ENCODE assay signal across 20 mouse cellular contexts in the genomic region with DNA sequence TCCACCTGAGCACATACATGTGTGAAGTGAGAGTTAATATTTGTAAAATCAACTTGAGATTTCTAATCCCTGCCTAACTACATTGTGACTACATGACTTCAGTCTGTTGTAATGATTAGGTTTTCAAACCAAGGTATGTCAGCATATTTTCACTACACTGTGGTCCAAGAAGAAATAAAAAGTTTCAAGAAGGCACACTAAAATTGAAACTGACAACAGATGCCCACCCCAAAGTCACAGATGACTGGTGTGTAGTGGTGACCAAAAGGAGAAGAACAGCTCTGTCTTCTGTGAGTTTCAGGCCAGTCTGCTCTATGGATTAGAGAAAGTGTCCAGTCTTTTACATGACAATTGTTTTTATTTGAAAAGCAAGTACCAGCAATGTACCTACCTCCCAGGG.
A peak's percentile ranks its signal among the peaks of the same experiment; 100 is the strongest.
DNase-seq lines count a peak whose midpoint lies in the region; ATAC-seq and TF ChIP-seq lines count a peak whose summit lies in the region.
"Had no signal": no experiment of that assay in that cellular context is flagged by ENCODE, and none has a peak within 500 bp of the region (broad histone marks: within the 10 kb centered on the region; RNA-seq: fewer than 3 reads in every experiment).

No protein-coding gene starts in this region.

- H3K27ac ChIP-seq in heart, embryonic 13.5 days (replicated peaks), result peak overlapping the region; percentile 84
- H3K27ac ChIP-seq in kidney, adult 2 months (ENCODE audit: insufficient read depth, low read depth, low read length), result no peak overlapping the region; the same call in 1 of the 2 replicates
- no peak overlapping the region for H3K27ac ChIP-seq in kidney, embryonic 15.5 days
- peak overlapping the region; percentile 96 for H3K27ac ChIP-seq in bone marrow macrophage, adult 2 months (ENCODE audit: insufficient read depth, low read depth, low read length)
- peak overlapping the region; percentile 89 for H3K27ac ChIP-seq in macrophage
- H3K27ac ChIP-seq: embryonic facial prominence, embryonic 10.5 days; forebrain, embryonic 13.5 days; hindbrain, embryonic 15.5 days had no signal

- ATAC-seq in heart, embryonic 13.5 days (ENCODE audit: extremely low read depth, insufficient number of reproducible peaks, low FRiP score, low TSS enrichment), result no peak
- ATAC-seq in kidney, embryonic 15.5 days (replicated peaks; ENCODE audit: low FRiP score), result no peak
- ATAC-seq: forebrain, embryonic 13.5 days; forebrain, postnatal 0 days; intestine, embryonic 16.5 days had no signal

- H3K4me2 ChIP-seq in heart, embryonic 13.5 days, result no peak overlapping the region
- H3K4me2 ChIP-seq in kidney, embryonic 15.5 days, result no peak overlapping the region
- H3K4me2 ChIP-seq: forebrain, embryonic 13.5 days; hindbrain, embryonic 15.5 days had no signal

- H3K9me3 ChIP-seq in heart, embryonic 13.5 days, result no peaks in the 10 kb centered on the region
- no peaks in the 10 kb centered on the region for H3K9me3 ChIP-seq in kidney, embryonic 15.5 days (replicated peaks)
- H3K9me3 ChIP-seq: embryonic facial prominence, embryonic 10.5 days; forebrain, embryonic 13.5 days; G1E; hindbrain, embryonic 15.5 days had no signal

- no peak overlapping the region for H3K4me3 ChIP-seq in heart, embryonic 13.5 days
- H3K4me3 ChIP-seq in kidney, adult 2 months (ENCODE audit: insufficient read depth, low read depth, low read length), result no peak overlapping the region
- no peak overlapping the region for H3K4me3 ChIP-seq in kidney, embryonic 15.5 days (replicated peaks)
- no peak overlapping the region for H3K4me3 ChIP-seq in bone marrow macrophage, adult 2 months (ENCODE audit: insufficient read depth, low read length)
- H3K4me3 ChIP-seq in macrophage (ENCODE audit: inconsistent target), result no peak overlapping the region
- H3K4me3 ChIP-seq: embryonic facial prominence, embryonic 10.5 days; forebrain, embryonic 13.5 days; hindbrain, embryonic 15.5 days had no signal

- DNase-seq in heart, postnatal 14 days, result no peak
- peak; percentile 15 for DNase-seq in kidney, adult 2 months
- no peak for DNase-seq in cerebellum, adult 18-20 months
- DNase-seq: adrenal gland, adult 8-10 months; adrenal gland, postnatal 36 days; cerebellum, adult 11-12 months; cerebellum, postnatal 10 days; forebrain, postnatal 0 days; gastrocnemius, postnatal 25 days; heart, adult 11 months; kidney, adult 8-10 months had no signal

- TF ChIP-seq POLR2A in kidney, adult 2 months (IDR thresholded peaks at IDR 0.05; ENCODE audit: low read depth, low read length), result no peak
- no peak for TF ChIP-seq POLR2A in bone marrow macrophage, adult 2 months (IDR thresholded peaks at IDR 0.05; ENCODE audit: borderline replicate concordance, low read depth, low read length)

- H3K36me3 ChIP-seq in heart, embryonic 13.5 days, result no peaks in the 10 kb centered on the region
- H3K36me3 ChIP-seq in kidney, adult 2 months (ENCODE audit: control insufficient read depth, insufficient read depth, low read length), result no peaks in the 10 kb centered on the region
- no peaks in the 10 kb centered on the region for H3K36me3 ChIP-seq in kidney, embryonic 15.5 days
- H3K36me3 ChIP-seq in macrophage (ENCODE audit: inconsistent target), result no peaks in the 10 kb centered on the region
- H3K36me3 ChIP-seq: embryonic facial prominence, embryonic 10.5 days; G1E; hindbrain, embryonic 15.5 days had no signal

- H3K4me1 ChIP-seq in heart, embryonic 13.5 days, result peaks cover 19% of the 10 kb centered on the region
- H3K4me1 ChIP-seq in kidney, adult 2 months (ENCODE audit: control insufficient read depth, insufficient read depth, low read length), result peaks cover 9% of the 10 kb centered on the region; the same call in 1 of the 2 replicates
- H3K4me1 ChIP-seq in kidney, embryonic 15.5 days, result no peaks in the 10 kb centered on the region
- H3K4me1 ChIP-seq in bone marrow macrophage, adult 2 months (ENCODE audit: control insufficient read depth, insufficient read depth, low read length), result peaks cover 26% of the 10 kb centered on the region
- H3K4me1 ChIP-seq: forebrain, embryonic 13.5 days; hindbrain, embryonic 15.5 days had no signal

- H3K79me2 ChIP-seq in macrophage (ENCODE audit: inconsistent target), result no peaks in the 10 kb centered on the region

- H3K27me3 ChIP-seq in heart, embryonic 13.5 days (replicated peaks), result no peaks in the 10 kb centered on the region
- no peaks in the 10 kb centered on the region for H3K27me3 ChIP-seq in kidney, adult 2 months (replicated peaks; ENCODE audit: control insufficient read depth, insufficient read depth, low read length)
- H3K27me3 ChIP-seq in kidney, embryonic 15.5 days, result no peaks in the 10 kb centered on the region
- H3K27me3 ChIP-seq: forebrain, embryonic 13.5 days; hindbrain, embryonic 15.5 days had no signal

- no peak for TF ChIP-seq CTCF in kidney, adult 2 months (conservative IDR thresholded peaks at IDR 0.05; ENCODE audit: insufficient read depth, insufficient read length, low read depth, low read length)
- TF ChIP-seq CTCF in bone marrow macrophage, adult 2 months (IDR thresholded peaks at IDR 0.05; ENCODE audit: low read depth, low read length), result no peak

- intact Hi-C loops in heart, postnatal 14 days (cut with DNase I), result loop anchor here (10.0 kb wide), 2 partner anchors 171 to 941 kb away; no protein-coding TSS in a partner anchor

- H3K9ac ChIP-seq in heart, embryonic 13.5 days, result no peak overlapping the region
- no peak overlapping the region for H3K9ac ChIP-seq in kidney, embryonic 15.5 days
- H3K9ac ChIP-seq: forebrain, embryonic 13.5 days; forebrain, postnatal 0 days; hindbrain, embryonic 15.5 days had no signal

Comparison
In these comparisons a context has a peak if more than half of its experiments do, and no peak if none do; other contexts are left out.
1. H3K27ac ChIP-seq: peak in heart, embryonic 13.5 days (single experiment), bone marrow macrophage, adult 2 months (single experiment) and macrophage (single experiment); none in kidney, adult 2 months (single experiment) and kidney, embryonic 15.5 days (single experiment).